Mouse (Mus musculus) retina, embryonic 14.5 days (tissue): ENCODE measurements around the gene Frs3.

Experiments used
- DNase-seq: peaks from one replicate; pipeline ENCODE4 v3.0.0-alpha.2; 2015; ENCODE audit warnings: low spot score

Gene Frs3

DNA sequence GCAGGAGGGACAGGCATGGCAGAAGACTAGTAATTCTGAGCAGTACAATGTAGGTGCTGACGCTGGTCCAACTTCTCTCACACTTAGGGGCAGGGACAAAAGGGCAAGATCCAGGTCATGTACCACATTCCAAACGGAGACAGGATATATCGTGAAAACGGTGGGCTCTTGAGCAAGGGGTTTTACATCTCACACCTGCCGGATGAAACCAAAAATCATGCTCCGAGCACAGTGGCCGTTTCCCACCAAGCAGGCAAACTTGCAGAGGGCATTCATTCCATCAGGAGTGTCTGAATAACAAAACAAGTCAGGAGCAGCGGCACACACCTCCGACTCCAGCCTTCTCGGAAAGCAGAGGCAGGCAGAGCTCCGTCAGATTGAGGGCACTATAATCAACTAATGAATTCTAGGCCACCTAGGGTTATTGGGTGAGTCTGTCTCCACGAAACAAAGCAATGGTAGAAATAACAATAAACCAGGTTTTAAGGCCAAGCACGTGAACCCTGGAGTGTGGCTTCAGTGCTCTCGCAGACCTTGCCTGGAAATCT, 46.8 kb downstream of the Frs3 start:
- no peak for DNase-seq

DNA sequence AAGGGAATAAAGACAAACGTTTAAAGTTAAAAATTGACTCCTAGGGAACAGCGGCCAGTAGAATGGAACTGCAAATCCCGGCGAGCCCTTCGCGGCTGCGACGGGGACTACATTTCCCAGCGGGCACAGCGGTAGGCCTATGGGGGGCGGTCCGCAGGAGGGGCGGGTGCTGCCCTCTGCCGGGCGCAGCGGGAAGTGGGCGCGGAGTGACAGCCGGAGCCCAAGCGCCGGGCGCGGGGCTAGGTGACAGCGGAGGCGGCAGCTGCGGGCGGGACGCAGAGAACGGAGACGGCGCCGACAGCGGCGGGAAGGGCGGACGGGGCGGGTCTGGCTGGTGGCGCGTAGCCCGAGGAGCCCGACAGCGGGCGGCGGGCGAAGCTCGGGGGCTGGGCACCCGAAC, 48.0 kb downstream of the Frs3 start, which contains the start of gene Tfeb:
Tfeb (plus strand) TSS at position 175 of the 400 bp plus-strand sequence.
- DNase-seq, result peak; percentile 98

DNA sequence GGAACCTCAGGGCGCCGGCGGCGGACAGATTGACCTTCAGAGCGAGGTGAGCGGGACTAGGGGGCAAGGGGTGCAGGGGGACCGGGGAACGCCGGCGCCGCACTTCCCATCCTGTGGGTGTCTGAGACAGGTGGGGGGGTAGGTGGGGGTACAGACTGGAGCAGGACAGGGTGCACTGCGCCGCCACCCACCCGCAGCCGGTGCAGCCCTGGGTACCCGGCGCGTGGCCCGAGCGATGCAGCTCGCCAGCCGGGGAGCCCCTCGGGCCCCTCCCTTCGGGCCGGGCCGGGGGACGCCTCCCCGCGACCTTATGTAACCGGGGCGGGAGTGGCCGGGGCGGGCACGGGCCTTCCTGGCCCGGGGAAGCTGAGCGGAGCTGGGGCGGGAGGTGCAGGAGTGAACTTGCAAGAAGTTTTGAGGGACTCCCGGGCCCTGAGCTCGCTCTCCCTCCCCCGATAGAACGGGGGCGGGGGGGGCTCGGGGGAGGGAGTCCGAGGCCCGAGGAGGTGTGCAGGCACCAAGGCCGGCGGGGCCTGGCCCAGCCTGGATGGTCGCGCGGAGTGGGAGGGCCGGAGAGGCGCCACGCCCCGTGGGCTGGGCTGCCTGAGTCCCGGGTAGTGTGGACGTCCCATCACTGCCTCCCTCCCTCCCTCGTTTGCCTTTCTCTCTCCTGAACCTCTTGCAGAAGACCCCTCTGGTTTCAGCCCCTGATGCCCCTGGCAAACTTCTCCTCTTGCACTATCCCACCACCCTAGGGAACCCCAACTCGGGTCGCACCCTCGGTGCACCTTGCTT, 48.6 kb downstream of the Frs3 start:
- DNase-seq, result peak; percentile 72

DNA sequence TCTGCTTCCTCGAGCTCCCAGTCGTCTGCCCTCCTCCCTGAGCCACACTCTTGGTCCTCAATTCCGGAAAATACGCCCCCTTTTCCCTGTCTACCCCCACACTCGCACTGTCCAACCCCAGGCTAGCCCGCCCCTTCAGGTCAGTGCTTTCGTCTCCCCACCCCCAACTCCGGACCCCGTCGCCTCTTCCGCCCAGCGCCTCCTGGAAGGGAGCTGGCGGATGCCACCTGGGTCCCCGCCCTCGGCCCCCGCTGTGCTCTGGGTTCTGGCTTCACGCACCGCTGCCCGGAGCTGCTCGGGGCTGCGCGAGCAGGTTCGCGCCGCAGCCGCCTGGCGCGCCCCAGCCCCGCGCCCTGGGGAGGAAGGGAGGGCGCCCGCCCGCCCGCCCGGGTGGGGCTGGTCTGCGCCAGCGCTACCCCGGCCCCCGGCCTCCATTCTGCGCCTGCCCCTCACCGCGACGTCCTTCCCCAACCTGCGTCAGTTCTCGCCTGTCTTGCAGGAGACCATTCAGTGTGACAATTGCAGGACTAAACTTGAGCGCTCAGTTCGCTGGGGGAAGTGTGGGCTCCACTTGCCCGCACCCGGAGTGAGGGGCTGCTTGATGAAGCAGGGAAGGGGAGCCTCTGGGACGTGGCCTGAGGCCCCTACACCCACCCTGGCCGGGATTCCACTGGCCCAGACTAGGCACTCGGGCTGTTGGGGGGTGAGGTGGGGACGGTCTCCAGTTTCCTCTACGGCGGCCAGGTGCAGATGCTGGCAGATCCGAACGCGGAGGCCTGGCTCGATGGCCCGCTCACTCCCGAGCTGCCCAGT, 49.4 kb downstream of the Frs3 start:
- DNase-seq, result peak; percentile 51

DNA sequence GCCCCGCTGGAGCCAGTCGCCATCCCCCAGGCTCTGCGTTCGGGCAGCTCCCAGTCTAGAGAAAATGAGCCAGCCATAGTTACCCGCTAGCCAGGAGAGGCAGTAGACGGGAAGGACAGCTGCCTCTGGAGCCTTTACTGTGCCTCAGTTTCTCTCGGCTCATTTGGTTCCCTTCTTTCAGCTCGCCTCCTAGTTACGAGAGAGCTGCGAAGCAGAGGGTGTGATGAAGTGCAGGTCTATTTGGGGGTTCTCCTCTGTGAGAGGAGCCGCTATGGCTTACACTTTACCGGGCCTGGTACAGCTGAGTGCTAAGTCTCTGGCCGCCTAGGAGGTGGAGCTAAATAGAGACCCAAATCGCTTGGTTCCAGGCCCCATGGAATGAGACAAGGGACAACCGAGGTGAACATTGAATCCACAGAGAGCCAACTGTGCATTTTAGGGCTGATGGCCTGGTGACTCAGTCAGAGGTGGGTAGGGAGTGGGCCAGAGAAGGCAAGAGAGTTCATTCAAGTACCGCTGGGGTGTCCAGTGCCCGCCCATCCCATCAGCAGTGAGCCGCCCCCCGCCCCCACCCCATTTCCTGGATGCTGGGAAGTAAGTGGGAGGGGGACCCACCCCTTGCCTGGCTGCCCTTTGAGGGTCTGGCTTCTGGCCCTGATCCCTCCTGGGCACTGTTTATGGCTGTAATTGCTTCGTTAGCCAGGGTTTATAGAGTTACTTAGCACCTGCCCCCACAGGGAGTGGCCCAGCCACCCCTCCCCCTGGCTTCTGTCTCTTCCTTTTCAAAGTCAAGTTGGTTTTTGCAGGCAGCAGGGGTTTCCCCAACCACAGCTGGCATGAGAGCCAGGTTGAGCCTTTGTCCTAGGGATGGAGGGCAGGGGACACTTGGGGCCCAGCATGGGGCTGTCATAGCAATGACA, 50.3 kb downstream of the Frs3 start:
- DNase-seq, result peak; percentile 56

DNA sequence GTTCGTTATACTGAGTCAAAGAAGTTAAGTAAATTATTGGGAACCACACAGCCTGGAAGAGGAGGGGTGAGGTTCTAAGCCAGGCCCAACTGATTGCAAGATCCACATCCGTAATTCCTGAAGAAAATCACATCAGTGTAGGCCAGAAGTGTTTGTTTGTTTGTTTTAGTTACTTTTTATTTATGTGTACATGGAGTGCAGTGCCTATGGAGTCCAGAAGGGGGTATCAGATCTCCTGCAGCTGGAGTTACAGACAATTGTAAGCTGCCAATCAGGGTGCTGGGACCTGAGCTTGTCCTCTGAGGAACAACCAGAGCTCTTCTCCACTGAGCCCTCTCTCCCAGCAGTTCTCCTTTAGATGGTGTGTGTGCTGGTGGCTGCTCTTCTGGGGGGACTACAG, 51.4 kb downstream of the Frs3 start:
- peak; percentile 45 for DNase-seq

DNA sequence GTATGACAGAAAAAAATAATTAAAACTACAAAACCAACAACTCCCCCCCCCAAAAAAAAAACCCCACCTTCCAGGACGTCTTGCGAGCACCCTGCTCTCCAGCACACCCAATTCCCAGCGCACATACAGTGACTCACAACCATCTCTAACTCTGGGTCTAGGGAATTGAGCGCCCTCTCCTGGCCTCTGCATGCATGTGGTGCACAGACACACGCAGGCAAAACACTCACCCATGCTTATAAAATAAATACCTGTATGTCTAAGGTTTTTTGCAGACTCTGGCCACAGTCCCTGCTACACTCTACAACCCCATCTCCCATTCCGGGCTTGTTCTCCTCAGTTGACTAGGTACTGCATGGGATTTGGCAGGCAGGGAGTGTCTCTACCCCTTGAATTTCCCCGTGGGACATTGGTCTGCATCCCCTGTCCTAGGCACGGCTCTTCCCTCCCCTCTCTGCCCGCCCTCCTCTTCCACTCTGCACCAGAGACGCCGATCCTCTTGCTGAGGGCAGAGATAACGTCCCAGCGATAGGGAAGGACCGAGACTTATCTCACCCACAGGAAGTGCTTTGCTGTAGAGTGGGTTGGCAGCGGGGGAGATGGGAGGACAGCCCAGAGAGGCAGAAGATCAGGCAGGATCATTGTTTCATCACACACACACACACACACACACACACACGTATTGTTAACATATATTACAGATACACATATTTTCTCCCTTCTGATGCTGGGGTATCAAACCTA, 54.3 kb downstream of the Frs3 start:
- DNase-seq, result no peak

DNA sequence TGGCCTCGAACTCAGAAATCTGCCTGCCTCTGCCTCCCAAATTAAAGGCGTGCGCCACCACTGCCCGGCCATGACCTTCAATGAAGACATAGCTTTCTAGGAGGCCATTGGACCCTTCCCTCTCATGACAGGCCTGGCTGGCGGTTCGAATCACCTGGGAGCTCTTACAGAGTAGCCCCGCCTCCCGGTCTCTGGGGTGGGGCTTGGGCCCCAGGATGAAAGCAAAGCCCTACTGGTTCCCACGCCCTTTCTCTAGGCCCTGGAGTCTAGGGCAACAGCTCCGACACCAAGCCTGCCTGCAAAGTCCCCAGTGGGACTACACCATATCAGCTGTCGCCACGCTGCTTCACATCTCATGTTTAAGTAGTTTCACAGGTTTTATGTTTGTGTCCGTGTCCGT, 55.3 kb downstream of the Frs3 start:
- DNase-seq, result no peak

DNA sequence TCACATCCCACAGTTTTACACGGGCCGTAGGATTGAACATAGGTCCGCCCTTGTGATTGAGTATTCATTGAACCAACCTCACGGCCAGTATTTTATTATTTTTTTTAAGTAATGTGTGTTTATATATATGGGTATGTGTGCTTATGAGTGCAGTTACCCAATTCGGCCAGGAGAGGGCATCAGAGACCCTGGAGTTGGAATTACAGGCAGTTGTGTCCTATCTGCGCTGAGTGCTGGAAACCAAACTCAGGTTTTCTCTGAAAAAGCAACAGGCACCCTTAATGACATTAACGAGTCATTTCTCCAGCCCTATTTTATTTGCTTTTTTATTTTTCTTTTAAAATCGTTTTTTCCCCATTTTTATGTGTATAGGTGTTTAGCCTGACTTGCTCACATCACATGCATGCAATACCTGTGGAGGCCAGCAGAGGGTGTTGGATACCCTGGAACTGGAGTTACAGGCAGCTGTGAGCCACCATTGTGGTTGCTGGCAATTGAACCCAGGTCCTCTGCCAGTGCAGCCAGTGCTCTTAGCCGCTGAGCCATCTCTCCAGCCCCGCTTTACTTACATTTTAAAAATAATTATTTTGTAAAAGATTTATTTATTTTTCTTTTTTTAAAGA, 56.0 kb downstream of the Frs3 start:
- DNase-seq, result peak; percentile 25

DNA sequence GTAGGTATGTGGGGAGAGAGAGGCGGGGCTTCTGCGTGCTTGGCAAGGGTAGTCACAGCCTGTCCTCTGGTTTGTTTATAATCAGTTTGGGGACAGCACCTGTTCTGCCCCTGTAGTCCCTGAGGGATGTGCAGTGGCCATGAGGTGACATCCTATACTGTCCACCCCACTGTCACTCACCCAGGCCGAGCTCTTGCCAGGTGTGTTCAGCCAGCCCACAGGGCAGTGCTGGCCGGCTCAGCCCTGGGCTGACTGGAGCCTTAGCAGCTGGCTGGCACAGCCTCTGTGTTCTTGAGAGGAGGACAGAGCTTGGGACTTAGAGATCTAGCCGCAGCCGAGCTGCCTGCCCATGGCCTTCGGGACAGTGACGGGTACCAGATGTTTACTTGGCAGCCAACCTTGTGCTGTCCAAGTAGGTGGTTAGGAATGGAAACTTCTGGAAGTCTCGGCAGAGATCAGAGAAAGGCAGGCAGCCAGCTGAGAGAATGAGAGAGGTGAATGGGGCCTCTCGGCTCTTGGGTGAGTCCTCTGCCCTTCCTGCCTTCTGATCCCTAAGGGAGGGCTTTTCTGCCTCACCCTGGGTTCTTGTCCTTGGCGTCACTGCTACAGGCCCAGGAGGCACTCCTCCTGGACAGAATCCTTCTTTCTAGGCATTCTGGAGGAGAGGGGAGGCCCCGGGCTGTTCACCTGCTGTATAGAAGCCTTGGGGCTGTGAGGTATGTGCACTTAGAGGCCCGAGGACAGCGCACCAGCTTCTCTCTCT, 60.1 kb downstream of the Frs3 start:
- no peak for DNase-seq

DNA sequence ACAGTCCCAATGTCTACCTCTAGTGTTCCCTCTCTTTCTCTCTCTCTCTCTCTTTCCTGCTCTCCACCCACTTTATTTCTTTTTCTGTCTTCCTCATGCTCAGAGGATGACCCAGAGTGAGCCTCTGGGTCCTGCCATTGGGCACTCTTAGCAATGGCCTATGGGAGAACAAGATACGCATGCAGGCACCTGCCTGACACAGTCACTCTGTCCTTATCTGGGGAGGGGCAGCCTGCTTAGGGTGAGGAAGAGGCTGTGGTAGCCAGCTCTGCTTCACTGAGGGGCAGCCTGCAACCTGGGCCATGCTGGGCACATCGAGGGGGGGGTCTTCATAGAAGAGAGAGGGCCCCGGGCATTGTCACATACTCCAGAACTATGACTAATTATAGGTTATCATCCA, 60.8 kb downstream of the Frs3 start:
- no peak for DNase-seq

DNA sequence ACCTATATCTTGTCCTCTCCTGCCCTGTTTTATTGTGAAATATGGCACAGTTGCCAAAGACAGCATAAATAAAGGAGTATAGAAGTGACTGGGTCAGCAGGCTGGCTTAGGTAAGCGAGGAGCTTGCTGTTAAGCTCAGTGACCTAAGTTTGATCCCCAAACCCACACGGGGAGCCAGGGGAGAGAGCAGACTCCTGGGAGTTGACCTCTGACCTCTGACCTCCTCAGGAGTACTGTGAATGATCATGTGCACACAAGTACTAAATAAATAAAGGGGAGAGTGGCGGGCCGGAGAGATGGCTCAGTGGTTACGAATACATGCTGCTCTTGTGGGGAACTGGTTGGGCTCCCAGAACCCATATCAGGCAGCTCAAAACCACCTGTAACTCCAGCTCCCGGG, 61.3 kb downstream of the Frs3 start:
- DNase-seq, result no peak

DNA sequence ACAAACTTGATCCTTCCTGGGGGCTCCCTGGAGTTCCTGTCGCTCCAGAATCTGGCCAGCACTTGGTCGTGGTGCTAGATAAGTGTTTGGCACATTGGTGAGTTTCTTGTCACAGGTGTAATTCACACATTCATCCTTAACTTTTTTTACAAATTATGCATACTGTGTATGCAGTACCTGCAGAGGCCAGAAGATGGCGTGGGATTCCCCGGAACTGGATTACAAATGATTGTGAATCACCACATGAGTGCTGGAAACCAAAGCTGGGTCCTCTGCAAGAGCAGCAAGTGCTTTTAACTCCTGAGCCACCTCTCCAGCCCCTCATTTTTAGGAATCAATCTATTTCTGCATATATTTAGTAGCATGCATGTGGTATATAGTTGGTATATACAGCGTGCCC, 63.0 kb downstream of the Frs3 start:
- no peak for DNase-seq

DNA sequence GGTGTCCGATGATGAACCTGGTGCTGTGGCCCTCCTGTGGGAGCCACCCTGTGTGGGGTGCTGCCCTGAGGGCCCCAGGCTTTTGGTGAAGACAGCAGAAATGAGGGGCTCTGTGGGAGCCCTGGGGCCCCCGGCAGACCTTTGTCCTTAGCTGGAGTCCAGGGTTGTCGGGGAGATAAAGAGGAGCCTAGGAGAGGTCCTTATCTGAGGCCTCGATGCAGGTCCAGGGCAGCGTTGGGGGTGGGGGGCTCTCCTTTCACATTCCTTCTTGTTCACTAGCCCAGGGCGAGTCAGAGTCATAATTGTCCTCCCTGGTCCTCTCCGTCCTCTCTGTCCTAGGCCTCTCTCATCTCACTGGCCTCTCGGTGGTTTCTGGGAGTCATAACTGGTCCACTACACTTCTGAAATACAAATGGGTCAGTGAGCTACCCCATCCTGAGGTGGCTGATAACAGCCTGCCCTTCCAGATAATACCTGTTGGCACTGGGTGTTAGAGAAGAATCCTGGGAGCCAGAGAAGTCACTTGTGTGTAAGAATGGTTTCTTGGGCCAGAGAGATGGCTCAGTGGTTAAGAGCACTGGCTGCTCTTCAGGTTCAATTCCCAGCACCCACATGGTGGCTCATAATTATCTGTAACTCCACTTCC, 64.4 kb downstream of the Frs3 start:
- DNase-seq, result no peak
